Mouse (Mus musculus) neural tube, embryonic 14.5 days (tissue): ENCODE measurements around the gene Krt4. TPM values are rescaled to one million over a fixed set of nuclear protein-coding genes. Genes with fewer than 3 reads are reported as not detected.

Experiments used
- ATAC-seq: fragments of 200-750 bp; cut with Nextera tagmentation; 2 replicates; pipeline ENCODE4 v1.8.0; 2017; ENCODE audit warnings: low read depth, mild to moderate bottlenecking, moderate TSS enrichment, moderate library complexity
- H3K27ac ChIP-seq: fragments of 300-500 bp; sonication (generic); 2 replicates; pipeline ENCODE4 v1.5.1; 2014; ENCODE audit warnings: low read depth, mild to moderate bottlenecking, control low read depth, low read length, moderate library complexity, mixed read lengths
- H3K27me3 ChIP-seq: fragments of 300-500 bp; sonication (generic); 2 replicates; pipeline ENCODE4 v1.6.1; 2014; ENCODE audit warnings: low read length; ENCODE audit not compliant: control insufficient read depth, insufficient read depth
- H3K36me3 ChIP-seq: fragments of 300-500 bp; sonication (generic); 2 replicates; pipeline ENCODE4 v1.6.1; 2014; ENCODE audit warnings: low read length, mixed read lengths; ENCODE audit not compliant: control insufficient read depth, insufficient read depth
- H3K4me1 ChIP-seq: fragments of 300-500 bp; sonication (generic); 2 replicates; pipeline ENCODE4 v1.6.1; 2014; ENCODE audit warnings: low read length; ENCODE audit not compliant: control insufficient read depth, insufficient read depth
- H3K4me2 ChIP-seq: fragments of 300-500 bp; sonication (generic); 2 replicates; pipeline ENCODE4 v1.6.1; 2014; ENCODE audit warnings: mild to moderate bottlenecking, low read depth, low read length, control low read depth
- H3K4me3 ChIP-seq: fragments of 300-500 bp; sonication (generic); 2 replicates; pipeline ENCODE4 v1.5.1; 2014; ENCODE audit warnings: low read depth, low read length, control low read depth, mixed read lengths
- H3K9ac ChIP-seq: fragments of 300-500 bp; sonication (generic); replicated peaks from 2 replicates; pipeline ENCODE4 v1.6.1; 2014; ENCODE audit warnings: low read depth, mild to moderate bottlenecking, control low read depth, low read length, mixed read lengths
- H3K9me3 ChIP-seq: fragments of 300-500 bp; sonication (generic); 2 replicates; pipeline ENCODE4 v1.6.1; 2016; ENCODE audit warnings: low read length; ENCODE audit not compliant: control insufficient read depth
- WGBS: fragments of 180-500 bp; shearing (Covaris S2); extraction: QIAGEN DNeasy Blood & Tissue Kit; methylation state at CpG from one replicate; pipeline ENCODE4 v1.1.7; 2014; 5-methylcytosine and 5-hydroxymethylcytosine counted together
- polyA plus RNA-seq: library from polyadenylated mRNA; unstranded; fragments of >200 nt; fragmentation: Nextera tagmentation; extraction: Ambion mirVana; gene quantifications from 2 replicates; pipeline ENCODE4 v1.2.1, GENCODE M21; 2014

Gene Krt4
- polyA plus RNA-seq, 1 experiment from 2014 or later, result 0.09 TPM

GRCm38 (mm10) chr15:101940274-101940829, 15.8 kb upstream of the Krt4 start, which contains the start of gene Krt79:
Gene Krt79 (minus strand): TSS chr15:101940324.
- Histone ChIP-seq H3K9ac (no peak within 1 kb of the TSS), H3K27me3 (no peaks in the 10 kb centered on the region), H3K36me3 (no peaks in the 10 kb centered on the region), H3K4me2 (no peak within 1 kb of the TSS), H3K4me1 (no peaks in the 10 kb centered on the region), H3K9me3 (no peaks in the 10 kb centered on the region), H3K27ac (no peak within 1 kb of the TSS), H3K4me3 (no peak within 1 kb of the TSS)
- 73% methylated on average over 6 of the region's 6 CpGs for WGBS
- ATAC-seq, result no peak

GRCm38 (mm10) chr15:101938600-101939308, 14.2 kb upstream of the Krt4 start:
- no peak overlapping the region for H3K4me3 ChIP-seq
- no peak overlapping the region for H3K27ac ChIP-seq
- 86% methylated on average over 9 of the region's 9 CpGs for WGBS
- no peaks in the 10 kb centered on the region for H3K36me3 ChIP-seq
- H3K4me2 ChIP-seq, result no peak overlapping the region
- no peaks in the 10 kb centered on the region for H3K4me1 ChIP-seq
- no peak overlapping the region for H3K9ac ChIP-seq
- no peaks in the 10 kb centered on the region for H3K9me3 ChIP-seq
- no peaks in the 10 kb centered on the region for H3K27me3 ChIP-seq
- ATAC-seq, result no peak

- no peaks in the 10 kb centered on the region for H3K36me3 ChIP-seq
- H3K27me3 ChIP-seq, result no peaks in the 10 kb centered on the region
- no peak overlapping the region for H3K9ac ChIP-seq
- 77% methylated on average over 6 of the region's 6 CpGs for WGBS
- no peak overlapping the region for H3K4me2 ChIP-seq
- H3K4me1 ChIP-seq, result no peaks in the 10 kb centered on the region
- H3K4me3 ChIP-seq, result no peak overlapping the region
- no peak overlapping the region for H3K27ac ChIP-seq
- no peaks in the 10 kb centered on the region for H3K9me3 ChIP-seq
- no peak for ATAC-seq
Observed at GRCm38 (mm10) chr15:101933024-101933423, 8.5 kb upstream of the Krt4 start.

- Histone ChIP-seq H3K36me3 (no peaks in the 10 kb centered on the region), H3K4me1 (no peaks in the 10 kb centered on the region), H3K4me3 (no peak overlapping the region), H3K9ac (no peak overlapping the region), H3K9me3 (no peaks in the 10 kb centered on the region), H3K27me3 (no peaks in the 10 kb centered on the region), H3K4me2 (peak overlapping the region; percentile 17; the same call in 1 of the 2 replicates), H3K27ac (no peak overlapping the region)
- ATAC-seq, result no peak
- WGBS, result 1% methylated on average over 17 of the region's 17 CpGs
Observed at GRCm38 (mm10) chr15:101929666-101930065, 5.1 kb upstream of the Krt4 start.

- Histone ChIP-seq H3K4me2 (no peak overlapping the region), H3K27ac (no peak overlapping the region), H3K9ac (no peak overlapping the region), H3K36me3 (no peaks in the 10 kb centered on the region), H3K4me3 (no peak overlapping the region), H3K27me3 (no peaks in the 10 kb centered on the region), H3K4me1 (no peaks in the 10 kb centered on the region), H3K9me3 (no peaks in the 10 kb centered on the region)
- ATAC-seq, result no peak
- 21% methylated on average over 9 of the region's 9 CpGs for WGBS
Observed at GRCm38 (mm10) chr15:101929087-101929486, 4.6 kb upstream of the Krt4 start.

- Histone ChIP-seq H3K4me3 (no peak overlapping the region), H3K4me2 (no peak overlapping the region), H3K9me3 (no peaks in the 10 kb centered on the region), H3K27me3 (no peaks in the 10 kb centered on the region), H3K36me3 (no peaks in the 10 kb centered on the region), H3K27ac (no peak overlapping the region), H3K4me1 (no peaks in the 10 kb centered on the region), H3K9ac (no peak overlapping the region)
- ATAC-seq, result no peak
- 78% methylated on average over 12 of the region's 12 CpGs for WGBS
Observed at GRCm38 (mm10) chr15:101927340-101928080, 3.0 kb upstream of the Krt4 start.

GRCm38 (mm10) chr15:101925041-101925440, 506 bp upstream of the Krt4 start:
- Histone ChIP-seq H3K4me2 (no peak overlapping the region), H3K9ac (no peak overlapping the region), H3K27ac (no peak overlapping the region), H3K27me3 (no peaks in the 10 kb centered on the region), H3K36me3 (no peaks in the 10 kb centered on the region), H3K4me1 (no peaks in the 10 kb centered on the region), H3K4me3 (no peak overlapping the region), H3K9me3 (no peaks in the 10 kb centered on the region)
- 83% methylated on average over 1 of the region's 1 CpGs for WGBS
- no peak for ATAC-seq

GRCm38 (mm10) chr15:101922296-101922695, 2.2 kb downstream of the Krt4 start:
- no peaks in the 10 kb centered on the region for H3K27me3 ChIP-seq
- H3K9ac ChIP-seq, result no peak overlapping the region
- no peaks in the 10 kb centered on the region for H3K4me1 ChIP-seq
- H3K4me3 ChIP-seq, result no peak overlapping the region
- 89% methylated on average over 2 of the region's 2 CpGs for WGBS
- no peaks in the 10 kb centered on the region for H3K36me3 ChIP-seq
- H3K9me3 ChIP-seq, result no peaks in the 10 kb centered on the region
- no peak overlapping the region for H3K27ac ChIP-seq
- no peak overlapping the region for H3K4me2 ChIP-seq
- no peak for ATAC-seq

- no peaks in the 10 kb centered on the region for H3K27me3 ChIP-seq
- H3K4me2 ChIP-seq, result no peak overlapping the region
- no peak for ATAC-seq
- no peaks in the 10 kb centered on the region for H3K9me3 ChIP-seq
- H3K27ac ChIP-seq, result no peak overlapping the region
- H3K4me1 ChIP-seq, result no peaks in the 10 kb centered on the region
- no peaks in the 10 kb centered on the region for H3K36me3 ChIP-seq
- no peak overlapping the region for H3K9ac ChIP-seq
- no peak overlapping the region for H3K4me3 ChIP-seq
- WGBS, result 77% methylated on average over 2 of the region's 2 CpGs
Observed at GRCm38 (mm10) chr15:101916072-101916471, 8.5 kb downstream of the Krt4 start.
